13 mouse cellular contexts compared by ENCODE assay signal in genomic region chr15:101413916-101414635, GRCm38 (mm10). TPM values are rescaled to one million over a fixed set of nuclear protein-coding genes. Genes with fewer than 3 reads are reported as not detected.
DNase-seq lines count a peak whose midpoint lies in the region; ATAC-seq and TF ChIP-seq lines count a peak whose summit lies in the region.
"Had no signal": no experiment of that assay in that cellular context is flagged by ENCODE, and none has a peak within 500 bp of the region (broad histone marks: within the 10 kb centered on the region; RNA-seq: fewer than 3 reads in every experiment).

No protein-coding gene starts in this region.

- H3K9ac ChIP-seq in kidney, embryonic 14.5 days (ENCODE audit: low read depth, low read length): no peak overlapping the region
- no peak overlapping the region for H3K9ac ChIP-seq in stomach, postnatal 0 days (ENCODE audit: low read length)
- H3K9ac ChIP-seq: embryonic facial prominence, embryonic 13.5 days; liver, embryonic 14.5 days; midbrain, embryonic 15.5 days; neural tube, embryonic 15.5 days had no signal

- H3K27ac ChIP-seq in kidney, embryonic 14.5 days (ENCODE audit: low read depth, low read length): no peak overlapping the region
- H3K27ac ChIP-seq in kidney, adult 2 months (ENCODE audit: insufficient read depth, low read depth, low read length): 0 out of 2 replicates have a peak overlapping the region, but pooled peaks have one; percentile 6
- H3K27ac ChIP-seq in stomach, postnatal 0 days (replicated peaks): peak overlapping the region; percentile 35; the same call in 1 of the 2 replicates
- H3K27ac ChIP-seq: embryonic facial prominence, embryonic 13.5 days; liver, embryonic 14.5 days; midbrain, embryonic 15.5 days; neural tube, embryonic 15.5 days had no signal

- DNase-seq in kidney, adult 11 months: peak; percentile 35
- peak; percentile 7 for DNase-seq in right cerebral cortex, adult 18-20 months
- no peak for DNase-seq in right cerebral cortex, postnatal 25 days
- DNase-seq in kidney, adult 2 months: peak; percentile 31
- peak; percentile 46 for DNase-seq in stomach, postnatal 0 days (ENCODE audit: low spot score)
- no peak for DNase-seq in spleen, postnatal 10 days (ENCODE audit: low spot score in 2 of 2)
- DNase-seq in spleen, postnatal 14 days (ENCODE audit: low spot score in 2 of 2): no peak

- no peaks in the 10 kb centered on the region for H3K36me3 ChIP-seq in kidney, embryonic 14.5 days (ENCODE audit: control insufficient read depth, insufficient read depth, low read length)
- no peaks in the 10 kb centered on the region for H3K36me3 ChIP-seq in kidney, adult 2 months (ENCODE audit: control insufficient read depth, insufficient read depth, low read length)
- no peaks in the 10 kb centered on the region for H3K36me3 ChIP-seq in stomach, postnatal 0 days (ENCODE audit: control insufficient read depth, insufficient read depth, low read length)
- H3K36me3 ChIP-seq: embryonic facial prominence, embryonic 13.5 days; heart, embryonic 12.5 days; midbrain, embryonic 15.5 days; neural tube, embryonic 15.5 days had no signal

- no peaks in the 10 kb centered on the region for H3K4me1 ChIP-seq in kidney, embryonic 14.5 days (ENCODE audit: control insufficient read depth, insufficient read depth, low read length)
- peaks cover 3% of the 10 kb centered on the region; the same call in 1 of the 2 replicates for H3K4me1 ChIP-seq in kidney, adult 2 months (ENCODE audit: control insufficient read depth, insufficient read depth, low read length)
- H3K4me1 ChIP-seq in stomach, postnatal 0 days (replicated peaks; ENCODE audit: control insufficient read depth, insufficient read depth): no peaks in the 10 kb centered on the region

- no peak overlapping the region for H3K4me3 ChIP-seq in kidney, embryonic 14.5 days (ENCODE audit: low read length)
- 0 out of 2 replicates have a peak overlapping the region, but pooled peaks have one; percentile 55 for H3K4me3 ChIP-seq in kidney, adult 2 months (ENCODE audit: insufficient read depth, low read depth, low read length)
- H3K4me3 ChIP-seq in stomach, postnatal 0 days (ENCODE audit: low read depth, low read length): no peak overlapping the region
- H3K4me3 ChIP-seq: embryonic facial prominence, embryonic 13.5 days; heart, embryonic 12.5 days; midbrain, embryonic 15.5 days; neural tube, embryonic 15.5 days had no signal

- TF ChIP-seq POLR2A in kidney, adult 2 months (IDR thresholded peaks at IDR 0.05; ENCODE audit: low read depth, low read length): no peak

- no peak for ATAC-seq in kidney, embryonic 14.5 days (ENCODE audit: low FRiP score, low TSS enrichment)
- no peak for ATAC-seq in stomach, postnatal 0 days (ENCODE audit: low FRiP score, low TSS enrichment)
- ATAC-seq: midbrain, embryonic 15.5 days had no signal

- no peak overlapping the region for H3K4me2 ChIP-seq in kidney, embryonic 14.5 days (replicated peaks; ENCODE audit: low read depth, low read length)
- peak overlapping the region; percentile 56 for H3K4me2 ChIP-seq in stomach, postnatal 0 days (replicated peaks; ENCODE audit: low read depth)
- H3K4me2 ChIP-seq: embryonic facial prominence, embryonic 13.5 days; heart, embryonic 12.5 days; midbrain, embryonic 15.5 days; neural tube, embryonic 15.5 days had no signal

- TF ChIP-seq CTCF in kidney, adult 2 months (conservative IDR thresholded peaks at IDR 0.05; ENCODE audit: insufficient read depth, insufficient read length, low read depth, low read length): no peak
- peak; percentile 57 for TF ChIP-seq CTCF in stomach, postnatal 0 days (IDR thresholded peaks at IDR 0.05; ENCODE audit: low read depth)

- 30% methylated on average over 7 of the region's 7 CpGs for WGBS in kidney, embryonic 14.5 days
- WGBS in kidney, adult 2 months: 49% methylated on average over 7 of the region's 7 CpGs
- 42% methylated on average over 7 of the region's 7 CpGs for WGBS in stomach, postnatal 0 days

- no peaks in the 10 kb centered on the region for H3K9me3 ChIP-seq in kidney, embryonic 14.5 days (ENCODE audit: control insufficient read depth, low read length)
- no peaks in the 10 kb centered on the region for H3K9me3 ChIP-seq in stomach, postnatal 0 days (ENCODE audit: control insufficient read depth, low read length)
- H3K9me3 ChIP-seq: embryonic facial prominence, embryonic 13.5 days; heart, embryonic 12.5 days; midbrain, embryonic 15.5 days; neural tube, embryonic 15.5 days had no signal

- H3K27me3 ChIP-seq in kidney, embryonic 14.5 days (ENCODE audit: control insufficient read depth, insufficient read depth, low read length): peaks cover 6% of the 10 kb centered on the region
- no peaks in the 10 kb centered on the region for H3K27me3 ChIP-seq in kidney, adult 2 months (replicated peaks; ENCODE audit: control insufficient read depth, insufficient read depth, low read length)
- H3K27me3 ChIP-seq in stomach, postnatal 0 days (ENCODE audit: control insufficient read depth, insufficient read depth, low read length): no peaks in the 10 kb centered on the region

- no peak for TF ChIP-seq EP300 in stomach, postnatal 0 days (optimal IDR thresholded peaks at IDR 0.05)

RNA-seq across cellular contexts. Expression of gene Krt7, which starts 3.2 kb away (rescaled TPM):
- polyA plus RNA-seq in kidney, embryonic 14.5 days (2014; fragmentation: Nextera tagmentation; extraction: Ambion mirVana): 34.6 and 44.0 TPM in 2 replicates
- polyA plus RNA-seq in kidney, adult 2 months (2012; rRNA removed): 50.9 and 57.3 TPM in 2 replicates
- 191 and 207 TPM in 2 replicates for polyA plus RNA-seq in stomach, postnatal 0 days (2015; fragmentation: Nextera tagmentation; extraction: Ambion mirVana)

RNA-seq across cellular contexts. Expression of gene Krt87, which starts 24.5 kb away (rescaled TPM):
- not detected in 2 replicates for polyA plus RNA-seq in kidney, embryonic 14.5 days (2014; fragmentation: Nextera tagmentation; extraction: Ambion mirVana)
- not detected in 2 replicates for polyA plus RNA-seq in kidney, adult 2 months (2012; rRNA removed)
- 0.23 and 0.24 TPM in 2 replicates for polyA plus RNA-seq in stomach, postnatal 0 days (2015; fragmentation: Nextera tagmentation; extraction: Ambion mirVana)
- polyA plus RNA-seq: heart, embryonic 12.5 days; liver, embryonic 14.5 days had no signal

RNA-seq across cellular contexts. Expression of gene Krt88, which starts 33.5 kb away (rescaled TPM):
- polyA plus RNA-seq in kidney, embryonic 14.5 days (2014; fragmentation: Nextera tagmentation; extraction: Ambion mirVana): 0.21 TPM in 1 of 2 replicates, not detected in the other
- 0.18 TPM in 1 of 2 replicates, not detected in the other for polyA plus RNA-seq in kidney, adult 2 months (2012; rRNA removed)
- 0.15 TPM in 1 of 2 replicates, not detected in the other for polyA plus RNA-seq in stomach, postnatal 0 days (2015; fragmentation: Nextera tagmentation; extraction: Ambion mirVana)
- polyA plus RNA-seq: embryonic facial prominence, embryonic 13.5 days; heart, embryonic 12.5 days; liver, embryonic 14.5 days; midbrain, embryonic 15.5 days; neural tube, embryonic 15.5 days had no signal

RNA-seq across cellular contexts. Expression of gene Krt80, which starts 44.1 kb away (rescaled TPM):
- 2.4 and 3.6 TPM in 2 replicates for polyA plus RNA-seq in kidney, embryonic 14.5 days (2014; fragmentation: Nextera tagmentation; extraction: Ambion mirVana)
- polyA plus RNA-seq in kidney, adult 2 months (2012; rRNA removed): 14.2 and 14.7 TPM in 2 replicates
- 63.0 and 75.8 TPM in 2 replicates for polyA plus RNA-seq in stomach, postnatal 0 days (2015; fragmentation: Nextera tagmentation; extraction: Ambion mirVana)

RNA-seq across cellular contexts. Expression of gene Krt81, which starts 49.5 kb away (rescaled TPM):
- not detected in 2 replicates for polyA plus RNA-seq in kidney, embryonic 14.5 days (2014; fragmentation: Nextera tagmentation; extraction: Ambion mirVana)
- not detected in 2 replicates for polyA plus RNA-seq in kidney, adult 2 months (2012; rRNA removed)
- not detected in 2 replicates for polyA plus RNA-seq in stomach, postnatal 0 days (2015; fragmentation: Nextera tagmentation; extraction: Ambion mirVana)
- polyA plus RNA-seq: embryonic facial prominence, embryonic 13.5 days; heart, embryonic 12.5 days; liver, embryonic 14.5 days; neural tube, embryonic 15.5 days had no signal

Comparison
In these comparisons a context has a peak if more than half of its experiments do, and no peak if none do; other contexts are left out.
1. DNase-seq: peak in kidney, adult 11 months (single experiment), right cerebral cortex, adult 18-20 months (single experiment), kidney, adult 2 months (single experiment) and stomach, postnatal 0 days (single experiment); none in right cerebral cortex, postnatal 25 days (single experiment), spleen, postnatal 10 days (0 of 2) and spleen, postnatal 14 days (0 of 2).